Mouse (Mus musculus): ENCODE measurements around the gene 1110004F10Rik. TPM values are rescaled to one million over a fixed set of nuclear protein-coding genes. Genes with fewer than 3 reads are reported as not detected.
A peak's percentile ranks its signal among the peaks of the same experiment; 100 is the strongest.
"Not testable (repeated sequence)": the region's sequence is repeated elsewhere in the genome, so short reads cannot be mapped to it uniquely, and the experiment has no call there.

The 1110004F10Rik gene
- polyA plus RNA-seq, 1 experiment from 2014 or later: 254 TPM

- Histone ChIP-seq H3K27ac (peak overlapping the region; percentile 64), H3K27me3 (peaks cover 30% of the 10 kb centered on the region), H3K9me3 (no peaks in the 10 kb centered on the region), H3K9ac (no peak overlapping the region), H3K4me3 (peak overlapping the region; percentile 57), H3K36me3 (no peaks in the 10 kb centered on the region), H3K4me2 (peak overlapping the region; percentile 98), H3K4me1 (peaks cover 35% of the 10 kb centered on the region)
- no peak for ATAC-seq (ENCODE audit: insufficient number of reproducible peaks, low FRiP score, low TSS enrichment, low read depth)
- 34% methylated on average over 18 of the region's 18 CpGs for WGBS
Measured at GRCm38 (mm10) chr7:116036591-116037555, 2.3 kb upstream of the 1110004F10Rik start.

GRCm38 (mm10) chr7:116038024-116038423 is 1.2 kb upstream of the 1110004F10Rik start:
- peak overlapping the region; percentile 26; the same call in 1 of the 2 replicates for H3K9ac ChIP-seq
- peaks cover 35% of the 10 kb centered on the region for H3K4me1 ChIP-seq
- H3K36me3 ChIP-seq: no peaks in the 10 kb centered on the region
- peak overlapping the region; percentile 80; the same call in 1 of the 2 replicates for H3K27ac ChIP-seq
- no peak for ATAC-seq (ENCODE audit: insufficient number of reproducible peaks, low FRiP score, low TSS enrichment, low read depth)
- H3K9me3 ChIP-seq: no peaks in the 10 kb centered on the region
- 3% methylated on average over 13 of the region's 13 CpGs for WGBS
- H3K27me3 ChIP-seq: peaks cover 30% of the 10 kb centered on the region
- peak overlapping the region; percentile 92 for H3K4me2 ChIP-seq
- H3K4me3 ChIP-seq: peak overlapping the region; percentile 57

DNA sequence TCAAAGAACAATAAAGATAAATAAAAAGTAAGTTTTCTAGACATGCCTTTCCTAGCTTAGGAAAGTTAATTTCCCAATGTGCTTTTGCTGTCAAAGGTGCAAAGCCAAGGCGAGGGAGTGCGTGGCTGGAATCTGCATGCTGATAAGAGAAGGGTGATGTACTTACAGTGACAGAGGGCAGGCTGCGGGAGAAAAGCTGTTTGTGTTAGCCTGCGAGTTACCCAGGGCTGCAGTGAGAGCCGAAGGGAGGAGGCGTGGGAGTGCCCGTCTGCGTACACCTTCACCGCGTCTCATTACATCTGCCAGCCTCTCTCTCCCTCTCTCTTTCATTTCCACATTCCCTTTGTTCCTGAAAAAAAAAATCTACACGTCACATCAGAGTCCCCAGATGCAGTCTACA is 686 bp upstream of the 1110004F10Rik start, which contains the start of gene Sox6:
Sox6 (minus strand) TSS at position 286 of the 400 bp plus-strand sequence.
- H3K27me3 ChIP-seq: peaks cover 30% of the 10 kb centered on the region
- peak within 1 kb of the TSS; percentile 57 for H3K4me3 ChIP-seq
- WGBS: 1% methylated on average over 11 of the region's 11 CpGs
- no peak for ATAC-seq (ENCODE audit: insufficient number of reproducible peaks, low FRiP score, low TSS enrichment, low read depth)
- H3K27ac ChIP-seq: peak within 1 kb of the TSS; percentile 80
- H3K9me3 ChIP-seq: no peaks in the 10 kb centered on the region
- H3K9ac ChIP-seq: peak within 1 kb of the TSS; percentile 37
- H3K4me2 ChIP-seq: peak within 1 kb of the TSS; percentile 92
- no peaks in the 10 kb centered on the region for H3K36me3 ChIP-seq
- peaks cover 35% of the 10 kb centered on the region for H3K4me1 ChIP-seq

- under 1% methylated on average over 48 of the region's 48 CpGs for WGBS
- Histone ChIP-seq H3K4me1 (peaks cover 24% of the 10 kb centered on the region), H3K4me3 (peak overlapping the region; percentile 57), H3K4me2 (peak overlapping the region; percentile 92), H3K27ac (peak overlapping the region; percentile 80), H3K36me3 (no peaks in the 10 kb centered on the region), H3K9ac (peak overlapping the region; percentile 37), H3K9me3 (no peaks in the 10 kb centered on the region), H3K27me3 (peaks cover 27% of the 10 kb centered on the region)
- ATAC-seq (ENCODE audit: insufficient number of reproducible peaks, low FRiP score, low TSS enrichment, low read depth): peak; percentile 79
Measured at GRCm38 (mm10) chr7:116039538-116040466, 605 bp downstream of the 1110004F10Rik start.

DNA sequence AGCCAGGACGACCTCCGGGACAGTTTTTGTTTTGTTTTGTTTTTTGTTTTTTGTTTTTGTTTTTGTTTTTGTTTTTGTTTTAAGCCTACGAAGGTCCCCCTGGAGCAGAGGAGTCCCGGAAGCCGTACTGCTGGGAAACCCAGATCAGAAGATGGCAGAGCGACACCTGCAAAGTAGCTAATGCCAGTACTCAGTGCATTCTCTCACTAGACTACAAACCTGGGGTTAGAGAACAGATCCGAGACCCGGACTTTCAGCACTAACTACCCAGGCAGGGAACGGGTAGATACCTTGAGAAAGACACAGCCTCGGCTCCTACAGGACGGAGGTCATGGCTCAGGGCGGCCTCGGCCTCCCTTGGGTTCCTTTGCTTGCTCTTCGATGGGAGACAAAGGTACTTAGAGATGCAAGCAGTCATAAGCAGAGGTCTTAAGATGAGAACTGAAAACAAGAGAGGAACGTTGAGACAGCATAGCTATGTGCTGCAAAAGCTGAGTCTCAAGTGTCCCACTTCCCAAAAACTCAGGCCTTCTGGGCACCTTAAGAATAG is 1.3 kb downstream of the 1110004F10Rik start:
- peaks cover 24% of the 10 kb centered on the region for H3K27me3 ChIP-seq
- H3K4me1 ChIP-seq: peaks cover 24% of the 10 kb centered on the region
- peak overlapping the region; percentile 57 for H3K4me3 ChIP-seq
- H3K9me3 ChIP-seq: no peaks in the 10 kb centered on the region
- H3K27ac ChIP-seq: no peak overlapping the region; the same call in 1 of the 2 replicates
- no peak overlapping the region for H3K9ac ChIP-seq
- peak overlapping the region; percentile 92 for H3K4me2 ChIP-seq
- 22% methylated on average over 15 of the region's 15 CpGs for WGBS
- no peak for ATAC-seq (ENCODE audit: insufficient number of reproducible peaks, low FRiP score, low TSS enrichment, low read depth)
- H3K36me3 ChIP-seq: no peaks in the 10 kb centered on the region

GRCm38 (mm10) chr7:116060739-116061138 is 21.5 kb downstream of the 1110004F10Rik start:
- Histone ChIP-seq H3K36me3 (no peaks in the 10 kb centered on the region), H3K27me3 (no peaks in the 10 kb centered on the region), H3K9ac (no peak overlapping the region), H3K4me2 (no peak overlapping the region), H3K9me3 (no peaks in the 10 kb centered on the region), H3K4me3 (no peak overlapping the region), H3K4me1 (no peaks in the 10 kb centered on the region), H3K27ac (no peak overlapping the region)
- 32% methylated on average over 1 of the region's 1 CpGs for WGBS
- no peak for ATAC-seq (ENCODE audit: insufficient number of reproducible peaks, low FRiP score, low TSS enrichment, low read depth)

- not testable (repeated sequence) for H3K9me3 ChIP-seq, H3K9ac ChIP-seq
- 96% methylated on average over 11 of the region's 11 CpGs for WGBS
Measured at GRCm38 (mm10) chr7:116084366-116084765, 45.2 kb downstream of the 1110004F10Rik start, which contains the start of gene Gm4353. Gm4353 (minus strand) TSS chr7:116084635.

DNA sequence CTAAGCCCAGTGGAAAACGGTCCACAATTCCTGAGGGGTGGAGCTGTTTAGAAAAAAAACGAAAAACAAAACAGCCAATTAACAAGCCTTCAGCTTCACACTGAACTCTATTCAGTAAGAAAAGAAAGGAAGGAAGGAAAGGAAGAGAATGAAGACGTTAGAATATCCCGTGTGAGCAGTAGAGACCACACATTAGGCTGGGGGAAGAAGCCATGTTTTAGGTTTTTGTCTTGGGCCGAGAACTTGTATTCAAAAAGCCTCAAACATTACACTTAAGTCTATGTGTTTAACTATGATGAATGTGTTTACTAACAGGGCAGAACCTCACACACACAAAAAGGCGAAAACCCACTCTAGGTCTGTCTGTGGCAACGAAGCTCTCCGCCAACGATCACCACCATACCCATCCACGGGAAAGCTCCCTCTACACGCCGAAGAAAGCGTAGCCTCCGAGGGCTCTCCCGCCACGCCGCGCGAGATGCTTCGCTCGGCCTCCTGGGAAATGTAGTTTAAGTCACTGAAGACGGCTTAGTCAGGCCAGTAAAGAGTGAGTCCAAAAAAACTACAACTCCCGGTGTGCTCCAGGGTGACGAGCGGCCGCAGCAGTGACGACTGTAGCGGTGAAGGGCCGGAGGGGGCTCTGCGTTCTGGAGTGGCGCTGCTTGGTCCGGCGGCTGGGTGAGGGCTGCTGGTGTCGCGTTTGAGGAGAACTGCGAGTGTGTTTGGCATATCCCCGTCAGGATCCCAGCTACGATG is 53.7 kb downstream of the 1110004F10Rik start:
- WGBS: under 1% methylated on average over 38 of the region's 38 CpGs
- peak; percentile 100 for ATAC-seq (ENCODE audit: insufficient number of reproducible peaks, low FRiP score, low TSS enrichment, low read depth)

More at GRCm38 (mm10) chr7:116084366-116084765, 45.2 kb downstream of the 1110004F10Rik start, which contains the start of gene Gm4353:
- H3K27me3 ChIP-seq; ATAC-seq (ENCODE audit: insufficient number of reproducible peaks, low FRiP score, low TSS enrichment, low read depth); H3K4me3 ChIP-seq; H3K4me2 ChIP-seq; H3K4me1 ChIP-seq; H3K27ac ChIP-seq; H3K36me3 ChIP-seq: not testable (repeated sequence)

GRCm38 (mm10) chr7:116093466-116093850 is 54.3 kb downstream of the 1110004F10Rik start:
- under 1% methylated on average over 19 of the region's 19 CpGs for WGBS
- H3K4me3 ChIP-seq: peak overlapping the region; percentile 71
- peak overlapping the region; percentile 76 for H3K9ac ChIP-seq
- no peaks in the 10 kb centered on the region for H3K27me3 ChIP-seq
- H3K9me3 ChIP-seq: no peaks in the 10 kb centered on the region
- H3K27ac ChIP-seq: peak overlapping the region; percentile 95
- no peaks in the 10 kb centered on the region for H3K36me3 ChIP-seq
- H3K4me2 ChIP-seq: peak overlapping the region; percentile 63
- ATAC-seq (ENCODE audit: insufficient number of reproducible peaks, low FRiP score, low TSS enrichment, low read depth): peak; percentile 81
- peaks cover 15% of the 10 kb centered on the region for H3K4me1 ChIP-seq

More for the DNA sequence above, 53.7 kb downstream of the 1110004F10Rik start:
- Histone ChIP-seq H3K27ac (peak overlapping the region; percentile 95), H3K36me3 (no peaks in the 10 kb centered on the region), H3K9me3 (no peaks in the 10 kb centered on the region), H3K4me2 (peak overlapping the region; percentile 63), H3K4me3 (peak overlapping the region; percentile 71), H3K9ac (peak overlapping the region; percentile 76), H3K4me1 (peaks cover 15% of the 10 kb centered on the region), H3K27me3 (no peaks in the 10 kb centered on the region)

DNA sequence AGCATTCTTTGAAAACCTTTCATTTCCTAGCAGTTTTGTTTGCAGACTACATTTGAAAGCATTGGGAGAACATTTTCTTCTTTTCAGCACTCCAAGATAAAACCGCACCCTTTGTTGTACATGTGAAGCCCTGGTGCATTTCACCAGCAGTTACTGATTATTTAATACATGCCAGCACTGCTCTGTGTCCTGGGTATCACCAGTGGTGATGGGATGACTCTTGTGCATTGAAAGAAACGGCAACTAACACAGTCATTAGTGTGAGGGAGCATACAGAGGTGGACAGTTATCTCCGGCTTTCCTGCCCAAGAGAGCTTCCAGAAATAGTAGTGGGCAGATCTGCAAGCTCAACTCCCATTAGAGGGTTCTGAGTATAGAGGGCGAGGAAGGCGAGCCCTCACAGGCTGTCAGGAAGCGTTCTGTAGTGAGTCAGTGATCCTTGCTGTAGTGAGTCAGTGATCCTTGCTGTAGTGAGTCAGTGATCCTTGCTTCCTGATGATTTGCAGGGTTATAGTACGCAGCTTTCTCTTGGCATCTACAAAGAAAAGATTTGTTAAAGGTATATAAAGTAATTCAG is 60.8 kb downstream of the 1110004F10Rik start:
- WGBS: 88% methylated on average over 7 of the region's 7 CpGs
- no peaks in the 10 kb centered on the region for H3K9me3 ChIP-seq
- no peak overlapping the region for H3K9ac ChIP-seq
- H3K4me1 ChIP-seq: peaks cover 6% of the 10 kb centered on the region
- peaks cover 37% of the 10 kb centered on the region for H3K36me3 ChIP-seq
- no peaks in the 10 kb centered on the region for H3K27me3 ChIP-seq
- no peak overlapping the region for H3K27ac ChIP-seq
- no peak overlapping the region for H3K4me3 ChIP-seq
- no peak overlapping the region for H3K4me2 ChIP-seq
- no peak for ATAC-seq (ENCODE audit: insufficient number of reproducible peaks, low FRiP score, low TSS enrichment, low read depth)

All from limb, embryonic 15.5 days (tissue).